Mouse (Mus musculus): ENCODE results near the gene Cyb561d1. TPM values are rescaled to one million over a fixed set of nuclear protein-coding genes. Genes with fewer than 3 reads are reported as not detected.

Gene Cyb561d1
- polyA plus RNA-seq, 2 experiments = 2.0 to 3.8 TPM

DNA sequence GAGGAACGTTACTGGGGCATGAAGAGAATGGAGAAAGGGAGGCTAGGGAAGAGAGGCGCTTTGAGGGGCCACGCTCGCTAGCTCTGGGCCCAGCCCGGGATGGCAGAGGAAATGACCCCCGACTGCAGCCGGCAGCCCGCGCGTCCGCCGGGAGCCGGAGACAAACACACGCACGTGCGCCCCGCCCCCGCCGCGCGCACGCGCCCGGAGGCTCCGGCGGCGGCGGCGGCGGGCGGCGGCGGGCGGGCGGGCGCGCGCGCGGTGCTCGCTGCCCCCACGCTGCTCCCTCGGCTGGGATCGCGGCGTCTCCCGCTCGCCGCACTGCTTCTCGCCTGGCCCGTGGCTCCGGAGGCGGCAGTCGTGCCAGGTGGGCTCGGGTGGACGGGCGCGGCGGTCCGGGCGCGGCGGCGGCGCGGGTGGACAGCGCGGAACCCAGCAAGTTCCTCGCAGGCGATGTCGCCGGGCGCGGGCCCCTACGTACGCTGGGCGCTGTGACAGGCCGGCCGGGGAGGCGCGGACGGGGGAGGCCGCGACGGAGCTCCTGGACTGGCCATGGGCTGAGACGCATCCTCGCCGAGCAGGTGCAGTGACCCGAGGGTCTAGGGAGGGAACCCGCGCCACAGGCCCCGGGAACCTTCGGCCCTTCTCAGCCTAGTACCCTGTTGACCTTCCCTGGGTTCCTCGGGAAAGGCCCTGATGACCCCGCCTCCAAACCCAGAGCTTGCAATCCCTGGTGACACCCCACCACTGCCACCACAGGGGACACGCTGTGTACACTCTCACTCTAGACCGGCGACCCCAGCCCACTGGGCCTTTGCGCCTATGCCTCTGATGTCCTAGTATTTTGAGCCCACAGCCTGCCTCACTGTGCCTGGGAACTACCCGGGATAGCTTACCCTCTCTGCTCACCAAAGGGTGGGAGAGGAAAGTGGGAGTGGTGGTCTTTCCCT is 14.6 kb downstream of the Cyb561d1 start, which contains the start of gene Amigo1:
TSS of gene Amigo1 (plus strand) at position 238 of the 950 bp plus-strand sequence.
- TF ChIP-seq POLR2A (IDR thresholded peaks at IDR 0.05; ENCODE audit: borderline replicate concordance, extremely low read depth, insufficient read depth, insufficient read length) = no peak
- 3% methylated on average over 34 of the region's 100 CpGs for WGBS
- H3K4me1 ChIP-seq (ENCODE audit: control insufficient read depth, insufficient read depth, low read length) = 0 out of 2 replicates have a peak, but pooled peaks cover 2% of the 10 kb centered on the region
- peak; percentile 71 for ATAC-seq (ENCODE audit: low FRiP score, low read depth)
- H3K9me3 ChIP-seq (ENCODE audit: control insufficient read depth, low read length) = no peaks in the 10 kb centered on the region
- DNase-seq (ENCODE audit: low spot score) = no peak
- H3K9ac ChIP-seq (ENCODE audit: low read depth, low read length, severe bottlenecking) = peak within 1 kb of the TSS; percentile 71
- peak within 1 kb of the TSS; percentile 92 for H3K4me2 ChIP-seq (replicated peaks; ENCODE audit: low read depth, low read length, severe bottlenecking)
- H3K27me3 ChIP-seq (ENCODE audit: control insufficient read depth, insufficient read depth, low read length) = no peaks in the 10 kb centered on the region; the same call in 1 of the 2 replicates
- 0 out of 2 replicates have a peak, but pooled peaks cover 6% of the 10 kb centered on the region for H3K36me3 ChIP-seq (ENCODE audit: control insufficient read depth, insufficient read depth, low read length)
- H3K4me3 ChIP-seq (replicated peaks; ENCODE audit: low read length) = peak within 1 kb of the TSS; percentile 73
- H3K27ac ChIP-seq (replicated peaks; ENCODE audit: low read depth, low read length) = no peak within 1 kb of the TSS

GRCm38 (mm10) chr3:108185460-108186097 is 15.4 kb downstream of the Cyb561d1 start:
- WGBS = 3% methylated on average over 16 of the region's 16 CpGs
- Histone ChIP-seq H3K9ac (ENCODE audit: low read depth, low read length, severe bottlenecking) (peak overlapping the region; percentile 71), H3K9me3 (ENCODE audit: control insufficient read depth, low read length) (no peaks in the 10 kb centered on the region), H3K36me3 (ENCODE audit: control insufficient read depth, insufficient read depth, low read length) (0 out of 2 replicates have a peak, but pooled peaks cover 6% of the 10 kb centered on the region), H3K27me3 (ENCODE audit: control insufficient read depth, insufficient read depth, low read length) (no peaks in the 10 kb centered on the region; the same call in 1 of the 2 replicates), H3K27ac (replicated peaks; ENCODE audit: low read depth, low read length) (no peak overlapping the region), H3K4me1 (ENCODE audit: control insufficient read depth, insufficient read depth, low read length) (0 out of 2 replicates have a peak, but pooled peaks cover 2% of the 10 kb centered on the region), H3K4me2 (replicated peaks; ENCODE audit: low read depth, low read length, severe bottlenecking) (peak overlapping the region; percentile 92), H3K4me3 (replicated peaks; ENCODE audit: low read length) (peak overlapping the region; percentile 73)
- DNase-seq (ENCODE audit: low spot score) = no peak
- no peak for ATAC-seq (ENCODE audit: low FRiP score, low read depth)
- no peak for TF ChIP-seq POLR2A (IDR thresholded peaks at IDR 0.05; ENCODE audit: borderline replicate concordance, extremely low read depth, insufficient read depth, insufficient read length)

DNA sequence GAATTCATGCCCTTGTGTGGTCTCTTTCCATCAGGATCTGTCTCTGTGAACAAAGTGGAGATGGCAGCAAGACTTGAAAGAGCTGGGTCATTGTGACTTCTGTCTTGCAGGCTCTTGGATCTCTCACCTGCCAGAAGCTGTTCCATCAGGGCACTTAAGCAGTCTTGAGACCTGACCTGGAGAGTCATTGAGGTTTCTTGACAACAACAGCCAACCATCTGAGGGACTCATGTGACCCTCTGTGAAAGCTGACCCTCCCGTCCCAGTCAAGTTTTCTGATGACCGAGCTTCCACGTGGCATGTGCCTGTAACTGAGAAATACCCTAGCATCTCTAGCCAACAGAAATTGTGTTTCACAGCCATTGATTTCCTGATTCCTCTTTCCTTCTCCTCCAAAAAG is 16.3 kb downstream of the Cyb561d1 start:
- no peaks in the 10 kb centered on the region for H3K9me3 ChIP-seq (ENCODE audit: control insufficient read depth, low read length)
- 74% methylated on average over 3 of the region's 3 CpGs for WGBS
- DNase-seq (ENCODE audit: low spot score) (no peak), ATAC-seq (ENCODE audit: low FRiP score, low read depth) (no peak)
- H3K4me2 ChIP-seq (replicated peaks; ENCODE audit: low read depth, low read length, severe bottlenecking) = no peak overlapping the region
- H3K4me1 ChIP-seq (ENCODE audit: control insufficient read depth, insufficient read depth, low read length) = no peaks in the 10 kb centered on the region
- no peak for TF ChIP-seq POLR2A (IDR thresholded peaks at IDR 0.05; ENCODE audit: borderline replicate concordance, extremely low read depth, insufficient read depth, insufficient read length)
- H3K9ac ChIP-seq (ENCODE audit: low read depth, low read length, severe bottlenecking) = no peak overlapping the region
- H3K27me3 ChIP-seq (ENCODE audit: control insufficient read depth, insufficient read depth, low read length) = no peaks in the 10 kb centered on the region; the same call in 1 of the 2 replicates
- no peak overlapping the region for H3K4me3 ChIP-seq (replicated peaks; ENCODE audit: low read length)
- H3K36me3 ChIP-seq (ENCODE audit: control insufficient read depth, insufficient read depth, low read length) = 0 out of 2 replicates have a peak, but pooled peaks cover 6% of the 10 kb centered on the region
- H3K27ac ChIP-seq (replicated peaks; ENCODE audit: low read depth, low read length) = no peak overlapping the region

- H3K9me3 ChIP-seq (ENCODE audit: control insufficient read depth, low read length) = no peaks in the 10 kb centered on the region
- no peaks in the 10 kb centered on the region for H3K27me3 ChIP-seq (ENCODE audit: control insufficient read depth, insufficient read depth, low read length)
- ATAC-seq (ENCODE audit: low FRiP score, low read depth) (no peak), DNase-seq (ENCODE audit: low spot score) (no peak)
- TF ChIP-seq POLR2A (IDR thresholded peaks at IDR 0.05; ENCODE audit: borderline replicate concordance, extremely low read depth, insufficient read depth, insufficient read length) = no peak
- WGBS = 53% methylated on average over 2 of the region's 2 CpGs
- H3K27ac ChIP-seq (replicated peaks; ENCODE audit: low read depth, low read length) = no peak overlapping the region
- H3K36me3 ChIP-seq (ENCODE audit: control insufficient read depth, insufficient read depth, low read length) = no peaks in the 10 kb centered on the region
- H3K4me2 ChIP-seq (replicated peaks; ENCODE audit: low read depth, low read length, severe bottlenecking) = no peak overlapping the region
- H3K4me1 ChIP-seq (ENCODE audit: control insufficient read depth, insufficient read depth, low read length) = peaks cover 5% of the 10 kb centered on the region; the same call in 1 of the 2 replicates
- no peak overlapping the region for H3K9ac ChIP-seq (ENCODE audit: low read depth, low read length, severe bottlenecking)
- H3K4me3 ChIP-seq (replicated peaks; ENCODE audit: low read length) = no peak overlapping the region
These were observed 20.5 kb downstream of the Cyb561d1 start for GRCm38 (mm10) chr3:108180514-108180913.

Measured in limb, embryonic 14.5 days (tissue).